Mouse (Mus musculus): ENCODE measurements around the gene 2210408I21Rik. TPM values are rescaled to one million over a fixed set of nuclear protein-coding genes. Genes with fewer than 3 reads are reported as not detected.

Gene 2210408I21Rik
- polyA plus RNA-seq, 1 experiment, result 3.4 TPM

DNA sequence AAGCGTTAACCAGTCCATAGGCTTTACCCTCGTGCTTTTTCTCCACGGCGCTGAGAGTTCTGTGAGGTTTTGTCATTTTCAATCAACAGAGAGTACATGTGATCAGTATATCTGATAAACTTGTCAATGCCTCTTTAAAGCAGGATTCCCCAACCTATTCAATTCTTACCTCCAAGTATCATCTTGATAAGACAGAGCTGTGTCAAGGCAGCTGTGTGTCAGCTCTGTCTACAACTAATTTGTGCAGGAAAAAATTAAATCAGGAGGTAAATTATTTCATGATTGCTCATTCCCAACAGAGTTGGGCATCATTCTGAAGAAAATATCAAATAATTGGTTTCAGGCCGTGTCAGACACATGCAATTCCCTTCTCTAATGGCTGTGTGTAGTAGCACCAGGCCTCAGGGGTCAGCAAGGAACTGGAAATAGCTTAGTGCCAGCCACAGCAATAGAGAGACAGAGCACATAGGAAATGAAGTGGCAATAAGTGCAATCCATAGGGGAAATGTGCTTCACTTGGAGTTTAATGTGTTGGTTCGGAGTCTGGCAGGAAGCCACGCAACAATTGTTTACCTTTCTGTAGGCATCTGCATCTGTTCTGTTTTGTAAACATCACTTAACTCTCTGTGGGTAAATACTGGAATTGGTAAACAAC, 73.6 kb downstream of the 2210408I21Rik start:
- Histone ChIP-seq H3K4me3 (ENCODE audit: low read depth, low read length) (no peak overlapping the region), H3K36me3 (ENCODE audit: control insufficient read depth, insufficient read depth, low read length, poor library complexity, severe bottlenecking) (no peaks in the 10 kb centered on the region), H3K4me1 (ENCODE audit: control insufficient read depth, insufficient read depth, low read length) (no peaks in the 10 kb centered on the region), H3K9ac (ENCODE audit: low read depth, poor library complexity, severe bottlenecking) (no peak overlapping the region), H3K27me3 (ENCODE audit: control insufficient read depth, insufficient read depth, low read length, poor library complexity, severe bottlenecking) (no peaks in the 10 kb centered on the region), H3K27ac (ENCODE audit: insufficient read depth, low read length) (no peak overlapping the region), H3K9me3 (replicated peaks; ENCODE audit: control insufficient read depth, insufficient read depth, low read length, poor library complexity, severe bottlenecking) (no peaks in the 10 kb centered on the region)
- TF ChIP-seq CTCF (IDR thresholded peaks at IDR 0.05; ENCODE audit: low read depth, low read length) (no peak), EP300 (IDR thresholded peaks at IDR 0.05; ENCODE audit: insufficient read depth, low read depth, low read length) (no peak), POLR2A (IDR thresholded peaks at IDR 0.05; ENCODE audit: insufficient read depth, low read length) (no peak)

DNA sequence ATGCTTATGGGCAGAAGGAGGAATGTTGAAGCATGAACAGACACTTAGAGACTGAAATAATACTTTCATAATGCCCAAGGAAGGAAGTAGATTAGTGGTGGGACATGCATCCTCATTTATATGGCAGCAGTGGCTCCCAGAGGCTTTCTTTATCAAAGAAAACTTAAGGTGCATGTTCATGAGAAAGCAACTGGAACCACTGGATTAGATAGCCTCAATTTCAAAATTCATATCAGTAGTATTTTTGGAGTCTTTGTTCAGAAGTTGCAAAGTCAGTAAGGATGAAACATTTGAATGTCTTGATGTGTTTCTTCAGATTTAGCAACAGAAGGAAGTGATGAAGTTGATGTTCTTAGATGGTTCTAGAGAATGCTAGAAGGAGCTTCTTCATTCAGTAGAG, 77.9 kb downstream of the 2210408I21Rik start:
- no peak for TF ChIP-seq EP300 (IDR thresholded peaks at IDR 0.05; ENCODE audit: insufficient read depth, low read depth, low read length)
- TF ChIP-seq POLR2A (IDR thresholded peaks at IDR 0.05; ENCODE audit: insufficient read depth, low read length), result no peak
- TF ChIP-seq CTCF (IDR thresholded peaks at IDR 0.05; ENCODE audit: low read depth, low read length), result no peak
- H3K9ac ChIP-seq (ENCODE audit: low read depth, poor library complexity, severe bottlenecking), result no peak overlapping the region
- no peak overlapping the region for H3K4me3 ChIP-seq (ENCODE audit: low read depth, low read length)
- H3K4me1 ChIP-seq (ENCODE audit: control insufficient read depth, insufficient read depth, low read length), result no peaks in the 10 kb centered on the region
- no peaks in the 10 kb centered on the region for H3K27me3 ChIP-seq (ENCODE audit: control insufficient read depth, insufficient read depth, low read length, poor library complexity, severe bottlenecking)
- no peak overlapping the region for H3K27ac ChIP-seq (ENCODE audit: insufficient read depth, low read length)
- H3K36me3 ChIP-seq (ENCODE audit: control insufficient read depth, insufficient read depth, low read length, poor library complexity, severe bottlenecking), result no peaks in the 10 kb centered on the region
- no peaks in the 10 kb centered on the region for H3K9me3 ChIP-seq (replicated peaks; ENCODE audit: control insufficient read depth, insufficient read depth, low read length, poor library complexity, severe bottlenecking)

DNA sequence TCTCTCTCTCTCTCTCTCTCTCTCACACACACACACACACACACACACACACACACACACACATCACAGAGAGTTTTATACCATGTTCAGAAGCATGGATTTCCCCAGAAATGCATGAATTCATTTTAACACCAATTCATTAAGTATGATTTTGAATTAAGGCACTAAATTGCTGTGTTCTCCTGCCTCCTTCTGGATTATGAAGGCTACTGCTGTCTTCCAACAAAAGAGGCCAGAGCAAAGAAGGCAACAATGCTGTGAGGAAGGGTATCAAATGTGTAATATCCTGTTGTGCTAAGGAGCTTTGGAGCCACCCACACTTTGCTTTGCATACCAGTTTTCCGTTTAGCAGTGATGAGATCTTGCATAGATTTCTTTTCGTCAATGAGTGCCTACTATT, 80.1 kb downstream of the 2210408I21Rik start:
- TF ChIP-seq CTCF (IDR thresholded peaks at IDR 0.05; ENCODE audit: low read depth, low read length), result no peak
- TF ChIP-seq POLR2A (IDR thresholded peaks at IDR 0.05; ENCODE audit: insufficient read depth, low read length), result no peak
- TF ChIP-seq EP300 (IDR thresholded peaks at IDR 0.05; ENCODE audit: insufficient read depth, low read depth, low read length), result no peak
- Histone ChIP-seq H3K27ac (ENCODE audit: insufficient read depth, low read length) (no peak overlapping the region), H3K4me3 (ENCODE audit: low read depth, low read length) (no peak overlapping the region), H3K36me3 (ENCODE audit: control insufficient read depth, insufficient read depth, low read length, poor library complexity, severe bottlenecking) (no peaks in the 10 kb centered on the region), H3K4me1 (ENCODE audit: control insufficient read depth, insufficient read depth, low read length) (no peaks in the 10 kb centered on the region), H3K9me3 (replicated peaks; ENCODE audit: control insufficient read depth, insufficient read depth, low read length, poor library complexity, severe bottlenecking) (no peaks in the 10 kb centered on the region), H3K27me3 (ENCODE audit: control insufficient read depth, insufficient read depth, low read length, poor library complexity, severe bottlenecking) (no peaks in the 10 kb centered on the region; the same call in 1 of the 2 replicates), H3K9ac (ENCODE audit: low read depth, poor library complexity, severe bottlenecking) (no peak overlapping the region)

DNA sequence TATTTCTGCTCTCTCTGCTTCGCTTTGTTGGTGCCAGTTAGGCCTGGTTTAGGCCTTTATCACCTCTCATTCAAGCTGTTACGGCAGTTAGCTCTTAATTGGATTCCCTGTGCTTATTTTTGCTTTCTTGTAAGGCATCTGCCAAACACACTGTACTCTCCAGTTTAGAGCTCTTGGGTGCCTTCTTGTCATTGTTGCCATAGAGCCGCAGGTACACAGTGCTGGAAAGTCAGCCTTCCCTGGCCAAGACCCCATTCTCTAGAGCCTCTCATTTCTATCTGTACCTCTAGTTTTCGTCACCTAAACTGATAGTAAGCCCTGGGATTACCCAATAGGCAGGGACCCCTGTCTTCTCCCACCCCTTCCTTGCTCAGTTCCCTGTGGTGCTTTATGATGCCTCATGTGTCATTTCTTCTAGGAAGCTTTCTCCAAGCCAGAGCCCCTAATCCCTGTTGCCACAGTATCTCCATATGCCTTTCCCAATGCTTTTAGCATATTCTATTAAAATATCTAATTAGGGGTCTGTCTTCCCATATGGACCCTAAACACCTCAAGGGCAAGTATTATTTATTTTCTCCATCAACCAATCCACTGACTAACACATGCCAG, 82.4 kb downstream of the 2210408I21Rik start:
- TF ChIP-seq EP300 (IDR thresholded peaks at IDR 0.05; ENCODE audit: insufficient read depth, low read depth, low read length) (no peak), POLR2A (IDR thresholded peaks at IDR 0.05; ENCODE audit: insufficient read depth, low read length) (no peak), CTCF (IDR thresholded peaks at IDR 0.05; ENCODE audit: low read depth, low read length) (no peak)
- H3K9me3 ChIP-seq (replicated peaks; ENCODE audit: control insufficient read depth, insufficient read depth, low read length, poor library complexity, severe bottlenecking), result no peaks in the 10 kb centered on the region
- H3K9ac ChIP-seq (ENCODE audit: low read depth, poor library complexity, severe bottlenecking), result no peak overlapping the region
- no peaks in the 10 kb centered on the region for H3K36me3 ChIP-seq (ENCODE audit: control insufficient read depth, insufficient read depth, low read length, poor library complexity, severe bottlenecking)
- H3K27me3 ChIP-seq (ENCODE audit: control insufficient read depth, insufficient read depth, low read length, poor library complexity, severe bottlenecking), result no peaks in the 10 kb centered on the region; the same call in 1 of the 2 replicates
- no peak overlapping the region for H3K27ac ChIP-seq (ENCODE audit: insufficient read depth, low read length)
- no peaks in the 10 kb centered on the region for H3K4me1 ChIP-seq (ENCODE audit: control insufficient read depth, insufficient read depth, low read length)
- H3K4me3 ChIP-seq (ENCODE audit: low read depth, low read length), result no peak overlapping the region

DNA sequence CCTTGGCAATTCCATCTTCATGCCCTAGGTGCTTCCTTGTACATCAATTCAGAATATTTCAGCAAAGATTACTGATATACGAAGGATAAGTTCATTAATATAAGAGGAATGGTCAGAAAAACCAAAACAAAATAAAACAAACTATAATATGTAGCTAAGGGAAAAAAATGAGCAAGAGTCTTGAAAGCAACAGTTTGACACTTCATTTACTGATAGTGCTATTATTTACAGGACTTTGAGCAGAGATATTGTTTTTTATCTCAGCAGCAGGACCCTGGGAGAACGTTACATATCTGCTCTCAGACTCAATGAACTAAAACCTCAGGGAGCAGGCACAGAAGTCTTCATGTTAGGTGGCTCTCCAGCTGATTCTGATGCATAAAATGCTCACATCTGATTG, 85.7 kb downstream of the 2210408I21Rik start:
- Histone ChIP-seq H3K27ac (ENCODE audit: insufficient read depth, low read length) (no peak overlapping the region), H3K4me1 (ENCODE audit: control insufficient read depth, insufficient read depth, low read length) (no peaks in the 10 kb centered on the region), H3K27me3 (ENCODE audit: control insufficient read depth, insufficient read depth, low read length, poor library complexity, severe bottlenecking) (no peaks in the 10 kb centered on the region; the same call in 1 of the 2 replicates), H3K4me3 (ENCODE audit: low read depth, low read length) (no peak overlapping the region), H3K36me3 (ENCODE audit: control insufficient read depth, insufficient read depth, low read length, poor library complexity, severe bottlenecking) (no peaks in the 10 kb centered on the region), H3K9ac (ENCODE audit: low read depth, poor library complexity, severe bottlenecking) (no peak overlapping the region), H3K9me3 (replicated peaks; ENCODE audit: control insufficient read depth, insufficient read depth, low read length, poor library complexity, severe bottlenecking) (no peaks in the 10 kb centered on the region)
- TF ChIP-seq POLR2A (IDR thresholded peaks at IDR 0.05; ENCODE audit: insufficient read depth, low read length) (no peak), CTCF (IDR thresholded peaks at IDR 0.05; ENCODE audit: low read depth, low read length) (no peak), EP300 (IDR thresholded peaks at IDR 0.05; ENCODE audit: insufficient read depth, low read depth, low read length) (no peak)

DNA sequence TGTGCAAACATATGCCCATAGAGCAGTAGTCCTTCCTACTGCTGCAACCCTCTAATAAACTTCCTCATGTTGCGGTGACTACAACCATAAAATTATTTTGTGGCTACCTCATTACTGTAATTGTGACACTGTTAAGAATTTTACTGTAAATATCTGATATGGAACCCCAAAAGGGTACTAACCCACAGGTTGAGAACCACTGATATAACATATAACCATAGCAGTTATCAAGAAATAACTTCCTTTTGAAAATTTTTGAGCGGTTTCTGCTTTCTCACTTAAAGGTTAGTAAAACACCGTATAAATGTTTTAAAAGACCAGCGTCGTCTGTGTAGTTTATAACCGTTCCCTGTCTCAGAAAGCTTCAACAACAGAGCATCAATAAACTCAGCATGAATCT, 121.2 kb downstream of the 2210408I21Rik start:
- no peaks in the 10 kb centered on the region for H3K27me3 ChIP-seq (ENCODE audit: control insufficient read depth, insufficient read depth, low read length, poor library complexity, severe bottlenecking)
- no peak overlapping the region for H3K9ac ChIP-seq (ENCODE audit: low read depth, poor library complexity, severe bottlenecking)
- no peak overlapping the region for H3K4me3 ChIP-seq (ENCODE audit: low read depth, low read length)
- TF ChIP-seq CTCF (IDR thresholded peaks at IDR 0.05; ENCODE audit: low read depth, low read length), result no peak
- TF ChIP-seq POLR2A (IDR thresholded peaks at IDR 0.05; ENCODE audit: insufficient read depth, low read length), result no peak
- TF ChIP-seq EP300 (IDR thresholded peaks at IDR 0.05; ENCODE audit: insufficient read depth, low read depth, low read length), result no peak
- H3K27ac ChIP-seq (ENCODE audit: insufficient read depth, low read length), result no peak overlapping the region
- no peaks in the 10 kb centered on the region for H3K4me1 ChIP-seq (ENCODE audit: control insufficient read depth, insufficient read depth, low read length)
- H3K36me3 ChIP-seq (ENCODE audit: control insufficient read depth, insufficient read depth, low read length, poor library complexity, severe bottlenecking), result no peaks in the 10 kb centered on the region
- no peaks in the 10 kb centered on the region for H3K9me3 ChIP-seq (replicated peaks; ENCODE audit: control insufficient read depth, insufficient read depth, low read length, poor library complexity, severe bottlenecking)

All from ES-Bruce4 (cell line).